Mouse (Mus musculus): ENCODE measurements around the gene Ccdc149. TPM values are rescaled to one million over a fixed set of nuclear protein-coding genes. Genes with fewer than 3 reads are reported as not detected.

The Ccdc149 gene
- polyA plus RNA-seq, 1 experiment from 2014 or later = 11.1 TPM

GRCm38 (mm10) chr5:52367866-52368840 lies 103.2 kb downstream of the Ccdc149 start:
- Histone ChIP-seq H3K4me1 (peaks cover 8% of the 10 kb centered on the region; the same call in 1 of the 2 replicates), H3K4me3 (replicated peaks) (no peak overlapping the region), H3K27me3 (replicated peaks) (no peaks in the 10 kb centered on the region), H3K9me3 (replicated peaks) (no peaks in the 10 kb centered on the region), H3K9ac (replicated peaks) (no peak overlapping the region), H3K27ac (replicated peaks) (no peak overlapping the region), H3K36me3 (no peaks in the 10 kb centered on the region), H3K4me2 (peak overlapping the region; percentile 43)
- no peak; the same call in 1 of the 2 replicates for ATAC-seq (ENCODE audit: low FRiP score)
- WGBS = 63% methylated on average over 63 of the region's 63 CpGs

- no peak overlapping the region for H3K27ac ChIP-seq (replicated peaks)
- no peak overlapping the region for H3K4me2 ChIP-seq
- H3K4me3 ChIP-seq (replicated peaks) = no peak overlapping the region
- no peak for ATAC-seq (ENCODE audit: low FRiP score)
- no peaks in the 10 kb centered on the region for H3K36me3 ChIP-seq
- H3K9me3 ChIP-seq (replicated peaks) = no peaks in the 10 kb centered on the region
- H3K9ac ChIP-seq (replicated peaks) = no peak overlapping the region
- WGBS = 77% methylated on average over 2 of the region's 2 CpGs
- H3K4me1 ChIP-seq = peaks cover 8% of the 10 kb centered on the region; the same call in 1 of the 2 replicates
- H3K27me3 ChIP-seq (replicated peaks) = no peaks in the 10 kb centered on the region
Measured at GRCm38 (mm10) chr5:52366661-52367060, 104.7 kb downstream of the Ccdc149 start.

- no peak overlapping the region for H3K4me2 ChIP-seq
- H3K4me3 ChIP-seq (replicated peaks) = no peak overlapping the region
- no peaks in the 10 kb centered on the region for H3K36me3 ChIP-seq
- 90% methylated on average over 5 of the region's 5 CpGs for WGBS
- no peaks in the 10 kb centered on the region for H3K27me3 ChIP-seq (replicated peaks)
- H3K9ac ChIP-seq (replicated peaks) = no peak overlapping the region
- H3K27ac ChIP-seq (replicated peaks) = no peak overlapping the region
- H3K4me1 ChIP-seq = peaks cover 8% of the 10 kb centered on the region; the same call in 1 of the 2 replicates
- ATAC-seq (ENCODE audit: low FRiP score) = no peak
- H3K9me3 ChIP-seq (replicated peaks) = no peaks in the 10 kb centered on the region
Measured at GRCm38 (mm10) chr5:52365930-52366329, 105.4 kb downstream of the Ccdc149 start.

DNA sequence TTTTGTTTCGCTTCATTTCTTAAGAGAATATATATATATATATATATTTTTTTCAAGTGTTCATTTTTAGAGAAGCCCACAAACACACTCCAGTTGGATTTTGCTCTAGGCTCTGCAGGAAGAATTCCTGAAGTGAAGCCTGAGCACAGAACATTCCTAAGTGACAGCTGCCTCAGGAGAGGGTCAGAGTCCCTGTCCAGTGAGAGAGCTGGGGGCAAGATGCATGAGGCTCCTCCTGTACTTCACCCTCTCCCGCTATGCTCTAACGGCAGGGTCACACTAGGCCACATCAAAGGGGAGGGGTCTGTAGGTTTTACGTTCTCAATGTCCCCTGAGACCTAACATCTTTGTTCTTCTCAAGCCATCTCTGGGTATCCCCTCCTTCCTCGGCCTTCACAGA lies 106.8 kb downstream of the Ccdc149 start:
- Histone ChIP-seq H3K9ac (replicated peaks) (no peak overlapping the region), H3K4me2 (no peak overlapping the region), H3K4me1 (peaks cover 8% of the 10 kb centered on the region; the same call in 1 of the 2 replicates), H3K4me3 (replicated peaks) (no peak overlapping the region), H3K36me3 (no peaks in the 10 kb centered on the region), H3K27ac (replicated peaks) (no peak overlapping the region), H3K9me3 (replicated peaks) (no peaks in the 10 kb centered on the region), H3K27me3 (replicated peaks) (no peaks in the 10 kb centered on the region)
- no peak for ATAC-seq (ENCODE audit: low FRiP score)
- WGBS = 58% methylated on average over 5 of the region's 5 CpGs

- no peak for ATAC-seq (ENCODE audit: low FRiP score)
- Histone ChIP-seq H3K9ac (replicated peaks) (no peak within 1 kb of the TSS), H3K27me3 (replicated peaks) (no peaks in the 10 kb centered on the region), H3K36me3 (no peaks in the 10 kb centered on the region), H3K4me1 (peaks cover 7% of the 10 kb centered on the region; the same call in 1 of the 2 replicates), H3K27ac (replicated peaks) (no peak within 1 kb of the TSS), H3K9me3 (replicated peaks) (no peaks in the 10 kb centered on the region), H3K4me3 (replicated peaks) (no peak within 1 kb of the TSS), H3K4me2 (no peak within 1 kb of the TSS)
- WGBS = 24% methylated on average over 11 of the region's 11 CpGs
Measured at GRCm38 (mm10) chr5:52363468-52364150, 107.7 kb downstream of the Ccdc149 start, which contains the start of gene Sod3. TSS of gene Sod3 (plus strand) at chr5:52363791.

DNA sequence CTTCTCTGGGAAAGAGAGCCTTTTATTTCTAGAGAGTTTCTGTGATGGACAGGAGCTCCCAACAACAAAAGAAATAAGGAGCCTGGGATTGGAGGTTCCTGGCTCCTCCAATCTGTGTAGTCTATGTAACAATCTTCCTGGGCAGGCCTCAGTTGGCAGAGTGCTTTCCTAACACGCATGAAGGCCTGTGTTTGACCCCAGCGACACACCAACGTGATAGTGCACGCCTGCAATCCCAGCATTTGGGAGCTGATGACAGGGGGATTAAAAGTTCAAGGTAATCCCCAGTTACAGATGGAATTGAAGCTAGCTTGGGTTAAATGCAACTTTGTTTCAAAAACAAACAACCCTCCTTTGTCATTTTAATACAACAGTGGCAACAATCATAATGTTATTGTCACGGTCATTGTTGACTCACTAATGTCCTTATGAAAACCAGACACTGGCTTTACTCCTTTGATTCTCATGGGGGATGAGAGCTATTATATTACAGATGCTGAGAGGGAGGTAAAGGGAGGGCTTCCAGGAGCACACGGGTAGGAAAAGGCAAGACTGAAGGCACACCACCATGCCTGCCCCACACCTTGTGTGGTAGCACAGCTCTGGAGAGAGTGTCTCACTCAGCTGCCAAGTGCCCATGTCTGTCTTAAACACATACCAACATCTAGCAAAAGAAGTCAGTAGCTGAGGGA lies 108.4 kb downstream of the Ccdc149 start:
- no peak for ATAC-seq (ENCODE audit: low FRiP score)
- 67% methylated on average over 6 of the region's 6 CpGs for WGBS

GRCm38 (mm10) chr5:52360286-52361049 lies 110.9 kb downstream of the Ccdc149 start:
- Histone ChIP-seq H3K4me3 (replicated peaks) (no peak overlapping the region), H3K4me1 (peaks cover 15% of the 10 kb centered on the region), H3K4me2 (peak overlapping the region; percentile 23; the same call in 1 of the 2 replicates), H3K36me3 (no peaks in the 10 kb centered on the region), H3K27me3 (replicated peaks) (no peaks in the 10 kb centered on the region), H3K9me3 (replicated peaks) (no peaks in the 10 kb centered on the region), H3K27ac (replicated peaks) (no peak overlapping the region), H3K9ac (replicated peaks) (no peak overlapping the region)
- peak; percentile 43; the same call in 1 of the 2 replicates for ATAC-seq (ENCODE audit: low FRiP score)
- WGBS = 60% methylated on average over 21 of the region's 21 CpGs

More for the DNA sequence above, 108.4 kb downstream of the Ccdc149 start:
- no peak overlapping the region for H3K9ac ChIP-seq (replicated peaks)
- no peak overlapping the region for H3K27ac ChIP-seq (replicated peaks)
- no peak overlapping the region for H3K4me2 ChIP-seq
- H3K27me3 ChIP-seq (replicated peaks) = no peaks in the 10 kb centered on the region
- H3K9me3 ChIP-seq (replicated peaks) = no peaks in the 10 kb centered on the region
- no peak overlapping the region for H3K4me3 ChIP-seq (replicated peaks)
- H3K4me1 ChIP-seq = peaks cover 6% of the 10 kb centered on the region
- H3K36me3 ChIP-seq = no peaks in the 10 kb centered on the region

GRCm38 (mm10) chr5:52358120-52358519 lies 113.2 kb downstream of the Ccdc149 start:
- no peak overlapping the region for H3K27ac ChIP-seq (replicated peaks)
- no peaks in the 10 kb centered on the region for H3K27me3 ChIP-seq (replicated peaks)
- no peak overlapping the region for H3K4me3 ChIP-seq (replicated peaks)
- no peak overlapping the region for H3K4me2 ChIP-seq
- H3K36me3 ChIP-seq = no peaks in the 10 kb centered on the region
- 91% methylated on average over 6 of the region's 6 CpGs for WGBS
- no peaks in the 10 kb centered on the region for H3K9me3 ChIP-seq (replicated peaks)
- no peak overlapping the region for H3K9ac ChIP-seq (replicated peaks)
- no peak for ATAC-seq (ENCODE audit: low FRiP score)
- peaks cover 11% of the 10 kb centered on the region for H3K4me1 ChIP-seq

GRCm38 (mm10) chr5:52357175-52357754 lies 114.1 kb downstream of the Ccdc149 start:
- Histone ChIP-seq H3K4me2 (no peak overlapping the region), H3K9ac (replicated peaks) (no peak overlapping the region), H3K9me3 (replicated peaks) (no peaks in the 10 kb centered on the region), H3K4me3 (replicated peaks) (no peak overlapping the region), H3K36me3 (no peaks in the 10 kb centered on the region), H3K4me1 (peaks cover 11% of the 10 kb centered on the region), H3K27ac (replicated peaks) (no peak overlapping the region), H3K27me3 (replicated peaks) (no peaks in the 10 kb centered on the region)
- ATAC-seq (ENCODE audit: low FRiP score) = no peak
- 25% methylated on average over 9 of the region's 9 CpGs for WGBS

DNA sequence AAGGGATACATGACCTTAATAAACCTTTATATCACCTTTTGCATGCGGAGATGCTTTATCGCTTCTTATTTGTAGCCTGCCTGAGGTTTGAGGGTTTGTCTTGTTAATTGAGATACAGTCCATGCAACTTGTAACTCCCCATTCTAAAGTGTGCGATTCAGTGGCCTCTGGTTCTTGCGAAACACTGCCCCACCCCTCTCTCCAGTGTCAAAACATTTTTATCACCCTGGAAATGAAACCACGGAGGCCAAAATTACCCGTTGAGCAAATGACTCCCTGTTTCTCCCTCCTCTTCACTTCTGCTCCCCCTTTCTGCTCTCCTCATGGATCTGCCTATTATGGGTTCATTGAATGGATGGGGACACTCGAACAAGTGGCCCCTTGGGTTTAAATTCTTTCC lies 115.7 kb downstream of the Ccdc149 start:
- Histone ChIP-seq H3K36me3 (no peaks in the 10 kb centered on the region), H3K9ac (replicated peaks) (no peak overlapping the region), H3K27me3 (replicated peaks) (no peaks in the 10 kb centered on the region), H3K4me2 (no peak overlapping the region), H3K4me1 (peaks cover 11% of the 10 kb centered on the region), H3K9me3 (replicated peaks) (no peaks in the 10 kb centered on the region), H3K4me3 (replicated peaks) (no peak overlapping the region), H3K27ac (replicated peaks) (no peak overlapping the region)
- no peak for ATAC-seq (ENCODE audit: low FRiP score)
- 83% methylated on average over 7 of the region's 7 CpGs for WGBS

Measured in neural tube, embryonic 15.5 days (tissue).